In the genomic region with DNA sequence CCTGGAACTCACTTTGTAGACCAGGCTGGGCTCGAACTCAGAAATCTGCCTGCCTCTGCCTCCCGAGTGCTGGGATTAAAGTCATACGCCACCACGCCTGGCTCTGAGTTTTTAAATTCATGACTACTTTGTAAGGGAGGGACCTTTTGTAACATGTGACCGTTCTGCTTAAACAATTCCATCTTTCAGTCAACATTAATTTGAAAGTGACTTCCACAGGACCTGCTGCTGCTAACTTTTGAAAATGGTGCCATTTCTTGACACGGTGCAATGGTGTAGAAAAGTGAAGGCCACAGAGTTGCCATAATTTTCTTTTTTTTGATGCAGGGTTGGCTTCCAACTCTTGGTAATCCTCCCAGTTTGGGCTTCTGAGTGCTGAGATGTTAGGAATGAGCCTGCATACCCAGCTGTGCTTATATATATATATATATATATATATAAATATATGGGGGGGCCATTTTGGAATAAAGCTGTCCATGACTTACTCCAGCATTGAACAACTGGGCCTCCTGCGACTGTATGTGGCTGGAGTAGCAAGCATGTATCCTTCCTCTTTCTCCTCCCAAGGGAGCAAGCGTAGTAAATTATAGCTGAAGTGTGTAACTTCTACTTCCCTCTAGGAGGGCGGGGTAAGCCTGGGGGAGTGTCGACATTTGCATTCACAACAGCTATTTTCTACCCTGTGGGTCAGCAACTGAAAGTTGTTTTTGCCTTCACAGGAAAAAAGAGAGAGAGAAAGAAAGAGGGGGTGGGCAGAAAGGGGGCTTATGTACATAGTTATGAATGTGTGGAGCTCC, we compare ENCODE assay signal across 11 mouse cellular contexts. TPM values are rescaled to one million over a fixed set of nuclear protein-coding genes. Genes with fewer than 3 reads are reported as not detected.
A peak's percentile ranks its signal among the peaks of the same experiment; 100 is the strongest.
DNase-seq lines count a peak whose midpoint lies in the region; ATAC-seq and TF ChIP-seq lines count a peak whose summit lies in the region.
"Had no signal": no experiment of that assay in that cellular context is flagged by ENCODE, and none has a peak within 500 bp of the region (broad histone marks: within the 10 kb centered on the region; RNA-seq: fewer than 3 reads in every experiment).

No protein-coding gene starts in this region.

- H3K4me2 ChIP-seq in limb, embryonic 14.5 days (replicated peaks; ENCODE audit: low read depth, low read length, severe bottlenecking), result no peak overlapping the region
- no peak overlapping the region for H3K4me2 ChIP-seq in hindbrain, embryonic 11.5 days (replicated peaks; ENCODE audit: low read depth, low read length)
- no peak overlapping the region for H3K4me2 ChIP-seq in midbrain, embryonic 13.5 days (replicated peaks)

- H3K27me3 ChIP-seq in limb, embryonic 14.5 days (ENCODE audit: control insufficient read depth, insufficient read depth, low read length), result no peaks in the 10 kb centered on the region
- H3K27me3 ChIP-seq in limb, embryonic 10.5 days (ENCODE audit: low read depth, poor library complexity, severe bottlenecking), result no peaks in the 10 kb centered on the region
- H3K27me3 ChIP-seq in hindbrain, embryonic 11.5 days (ENCODE audit: control insufficient read depth, insufficient read depth, low read length), result no peaks in the 10 kb centered on the region
- H3K27me3 ChIP-seq in midbrain, embryonic 13.5 days, result no peaks in the 10 kb centered on the region

- H3K36me3 ChIP-seq in limb, embryonic 14.5 days (ENCODE audit: control insufficient read depth, insufficient read depth, low read length), result no peaks in the 10 kb centered on the region
- H3K36me3 ChIP-seq in limb, embryonic 10.5 days, result no peaks in the 10 kb centered on the region
- H3K36me3 ChIP-seq in hindbrain, embryonic 11.5 days (ENCODE audit: control insufficient read depth, insufficient read depth, low read length), result no peaks in the 10 kb centered on the region
- no peaks in the 10 kb centered on the region for H3K36me3 ChIP-seq in midbrain, embryonic 13.5 days
- H3K36me3 ChIP-seq: G1E had no signal

- H3K4me1 ChIP-seq in limb, embryonic 14.5 days (ENCODE audit: control insufficient read depth, insufficient read depth, low read length), result 0 out of 2 replicates have a peak, but pooled peaks cover 5% of the 10 kb centered on the region
- peaks cover 41% of the 10 kb centered on the region for H3K4me1 ChIP-seq in limb, embryonic 10.5 days
- 0 out of 2 replicates have a peak, but pooled peaks cover 2% of the 10 kb centered on the region for H3K4me1 ChIP-seq in hindbrain, embryonic 11.5 days (replicated peaks; ENCODE audit: control insufficient read depth, insufficient read depth, low read length)
- peaks cover 44% of the 10 kb centered on the region for H3K4me1 ChIP-seq in midbrain, embryonic 13.5 days (replicated peaks)

- no peaks in the 10 kb centered on the region for H3K9me3 ChIP-seq in limb, embryonic 14.5 days (ENCODE audit: control insufficient read depth, low read length)
- H3K9me3 ChIP-seq in limb, embryonic 10.5 days (replicated peaks), result no peaks in the 10 kb centered on the region
- H3K9me3 ChIP-seq in hindbrain, embryonic 11.5 days (ENCODE audit: control insufficient read depth, low read length), result no peaks in the 10 kb centered on the region
- H3K9me3 ChIP-seq in midbrain, embryonic 13.5 days, result no peaks in the 10 kb centered on the region
- H3K9me3 ChIP-seq: G1E had no signal

- H3K27ac ChIP-seq in limb, embryonic 14.5 days (replicated peaks; ENCODE audit: low read depth, low read length), result no peak overlapping the region
- no peak overlapping the region for H3K27ac ChIP-seq in limb, embryonic 10.5 days
- peak overlapping the region; percentile 69 for H3K27ac ChIP-seq in hindbrain, embryonic 11.5 days (ENCODE audit: low read depth, low read length)
- H3K27ac ChIP-seq in midbrain, embryonic 13.5 days, result peak overlapping the region; percentile 69

- H3K9ac ChIP-seq in limb, embryonic 14.5 days (ENCODE audit: low read depth, low read length, severe bottlenecking), result no peak overlapping the region
- H3K9ac ChIP-seq in hindbrain, embryonic 11.5 days (ENCODE audit: low read depth, low read length), result no peak overlapping the region
- no peak overlapping the region for H3K9ac ChIP-seq in midbrain, embryonic 13.5 days (replicated peaks)

- H3K4me3 ChIP-seq in limb, embryonic 14.5 days (replicated peaks; ENCODE audit: low read length), result no peak overlapping the region
- H3K4me3 ChIP-seq in limb, embryonic 10.5 days, result no peak overlapping the region
- H3K4me3 ChIP-seq in hindbrain, embryonic 11.5 days (ENCODE audit: low read depth, low read length), result no peak overlapping the region
- H3K4me3 ChIP-seq in midbrain, embryonic 13.5 days (replicated peaks), result no peak overlapping the region
- H3K4me3 ChIP-seq: myocyte had no signal

- TF ChIP-seq POLR2A in limb, embryonic 14.5 days (IDR thresholded peaks at IDR 0.05; ENCODE audit: borderline replicate concordance, extremely low read depth, insufficient read depth, insufficient read length), result no peak

- DNase-seq in limb, embryonic 14.5 days (ENCODE audit: low spot score), result peak; percentile 28
- DNase-seq in limb, embryonic 10.5 days (ENCODE audit: low spot score), result no peak
- DNase-seq in MEL-GATA-1-ER (ENCODE audit: extremely low read depth, low read depth), result peak; percentile 62
- DNase-seq in hindbrain, embryonic 11.5 days (ENCODE audit: low spot score), result no peak
- DNase-seq in thymus, postnatal 25 days, result no peak
- no peak for DNase-seq in adrenal gland, postnatal 4 days (ENCODE audit: low spot score in 2 of 2)
- no peak for DNase-seq in layer of hippocampus, postnatal 14 days (ENCODE audit: low spot score in 2 of 2)
- DNase-seq: heart, postnatal 36 days had no signal

- peak; percentile 66 for ATAC-seq in limb, embryonic 14.5 days (ENCODE audit: low FRiP score, low read depth)
- ATAC-seq in hindbrain, embryonic 11.5 days (ENCODE audit: low FRiP score), result no peak
- no peak for ATAC-seq in midbrain, embryonic 13.5 days

- WGBS in limb, embryonic 14.5 days, result 80% methylated on average over 10 of the region's 10 CpGs
- 92% methylated on average over 10 of the region's 10 CpGs for WGBS in limb, embryonic 10.5 days
- WGBS in hindbrain, embryonic 11.5 days, result 85% methylated on average over 10 of the region's 10 CpGs
- 83% methylated on average over 10 of the region's 10 CpGs for WGBS in midbrain, embryonic 13.5 days

RNA-seq across cellular contexts. Expression of gene Ralgps2, which starts 56.9 kb away (rescaled TPM):
- 20.9 and 33.6 TPM in 2 replicates for polyA plus RNA-seq in limb, embryonic 14.5 days (2012; rRNA removed)
- polyA plus RNA-seq in limb, embryonic 14.5 days (2014; fragmentation: Nextera tagmentation; extraction: Ambion mirVana), result 63.7 and 73.8 TPM in 2 replicates
- 100 and 104 TPM in 2 replicates for polyA plus RNA-seq in limb, embryonic 10.5 days (2016; fragmentation: Nextera tagmentation; extraction: Ambion mirVana)
- 85.5 and 103 TPM in 2 replicates for polyA plus RNA-seq in hindbrain, embryonic 11.5 days (2014; fragmentation: Nextera tagmentation; extraction: Ambion mirVana)
- 132 and 143 TPM in 2 replicates for polyA plus RNA-seq in midbrain, embryonic 13.5 days (2015; fragmentation: Nextera tagmentation; extraction: Ambion mirVana)
- total RNA-seq in adrenal gland, postnatal 4 days (2021), result 10 to 100 TPM; 35.6 to 39.9 TPM
- total RNA-seq in layer of hippocampus, postnatal 14 days (2021), result 10 to 100 TPM; 79.0 to 96.0 TPM

Comparison
In these comparisons a context has a peak if more than half of its experiments do, and no peak if none do; other contexts are left out.
1. DNase-seq: peak in limb, embryonic 14.5 days (single experiment) and MEL-GATA-1-ER (single experiment); none in limb, embryonic 10.5 days (single experiment), hindbrain, embryonic 11.5 days (single experiment), thymus, postnatal 25 days (single experiment), adrenal gland, postnatal 4 days (0 of 2) and layer of hippocampus, postnatal 14 days (0 of 2).
2. H3K27ac ChIP-seq: peak in hindbrain, embryonic 11.5 days (single experiment) and midbrain, embryonic 13.5 days (single experiment); none in limb, embryonic 14.5 days (single experiment) and limb, embryonic 10.5 days (single experiment).